Mouse (Mus musculus) NIH3T3 (cell line): ENCODE results near the gene Gm3099.
"Not testable (repeated sequence)": the region's sequence is repeated elsewhere in the genome, so short reads cannot be mapped to it uniquely, and the experiment has no call there.

ENCODE experiments used
- DNase-seq: peaks from one replicate; pipeline ENCODE4 v3.0.0-alpha.2; 2012; ENCODE audit warnings: low read depth

The Gm3099 gene

DNA sequence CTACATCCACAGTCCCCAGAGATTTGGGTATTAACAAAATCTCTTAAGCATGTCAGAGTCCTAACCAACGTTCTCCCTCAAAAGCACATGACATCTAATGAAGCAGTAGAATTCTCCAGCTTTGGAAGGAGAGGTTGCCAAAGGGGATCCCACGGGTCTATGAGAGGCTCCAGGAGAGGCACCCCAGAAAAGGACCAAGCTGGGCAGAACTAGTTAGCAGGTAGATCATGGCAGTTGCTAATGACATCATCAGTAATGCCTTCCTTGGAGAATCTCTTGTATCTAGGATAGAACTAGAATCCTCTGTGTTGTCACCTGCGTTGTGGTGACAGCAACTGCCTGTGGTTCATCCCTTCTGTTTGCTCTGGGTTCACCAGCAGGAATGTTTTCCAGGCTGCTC, at the start of gene Gm3099:
Gene Gm3099, plus strand, starts transcription at position 301 of the 400 bp plus-strand sequence.
- not testable (repeated sequence) for DNase-seq

DNA sequence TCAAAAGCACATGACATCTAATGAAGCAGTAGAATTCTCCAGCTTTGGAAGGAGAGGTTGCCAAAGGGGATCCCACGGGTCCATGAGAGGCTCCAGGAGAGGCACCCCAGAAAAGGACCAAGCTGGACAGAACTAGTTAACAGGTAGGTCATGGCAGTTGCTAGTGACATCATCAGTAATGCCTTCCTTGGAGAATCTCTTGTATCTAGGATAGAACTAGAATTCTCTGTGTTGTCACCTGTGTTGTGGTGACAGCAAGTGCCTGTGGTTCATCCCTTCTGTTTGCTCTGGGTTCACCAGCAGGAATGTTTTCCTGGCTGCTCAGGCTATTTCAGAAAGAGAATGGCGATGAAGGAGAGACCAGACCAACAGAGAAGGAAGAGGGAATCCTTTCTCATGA, 34.9 kb upstream of the Gm3099 start, which contains the start of gene Gm3095:
Gene Gm3095, plus strand, starts transcription at position 301 of the 400 bp plus-strand sequence.
- DNase-seq, result not testable (repeated sequence)

DNA sequence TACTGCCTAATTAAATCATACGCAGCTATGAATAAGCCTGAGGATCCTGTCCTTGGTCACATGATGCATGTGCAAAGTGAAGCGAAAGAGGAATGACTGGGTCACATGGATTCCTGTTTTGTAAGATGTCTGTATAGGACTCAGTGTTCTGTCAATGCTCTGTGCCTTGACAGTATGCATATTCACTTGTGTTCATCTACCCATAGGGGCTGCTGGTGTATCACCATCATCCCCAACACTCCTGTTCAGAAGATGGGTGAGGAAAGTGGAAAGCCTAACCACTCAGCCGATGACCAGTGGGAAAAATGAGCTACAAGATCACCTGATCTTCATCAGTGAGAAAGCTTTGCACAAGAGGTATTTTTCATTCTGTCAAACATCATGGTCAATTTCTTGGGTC, 25.4 kb downstream of the Gm3099 start, which contains the start of gene Gm5796:
Gene Gm5796, plus strand, starts transcription at position 301 of the 400 bp plus-strand sequence.
- not testable (repeated sequence) for DNase-seq
